Mouse (Mus musculus) embryonic fibroblast, embryonic 13.5 days (primary cell): ENCODE data around the gene Rab3a.

Experiments
- CTCF ChIP-seq: IDR thresholded peaks from 2 replicates; pipeline ENCODE4 v1.5.1; 2011; ENCODE audit warnings: mild to moderate bottlenecking, control low read depth, low read length, moderate library complexity, borderline replicate concordance; ENCODE audit not compliant: insufficient read depth
- POLR2A ChIP-seq: IDR thresholded peaks from 2 replicates; pipeline ENCODE4 v1.6.1; 2011; ENCODE audit warnings: low read depth, mild to moderate bottlenecking, control low read depth, low read length, moderate library complexity

GRCm38 (mm10) chr8:70753151-70753550 lies 1.3 kb upstream of the Rab3a start:
- TF ChIP-seq CTCF (no peak), POLR2A (no peak; the same call in 1 of the 2 replicates)
